Mouse (Mus musculus) stomach, postnatal 0 days (tissue): Measurements from ENCODE around the gene Rhoq. TPM values are rescaled to one million over a fixed set of nuclear protein-coding genes. Genes with fewer than 3 reads are reported as not detected.

Experiments used
- ATAC-seq: fragments of 200-750 bp; cut with Nextera tagmentation; 2 replicates; pipeline ENCODE4 v1.8.0; 2017; ENCODE audit not compliant: low FRiP score, low TSS enrichment
- DNase-seq: peaks from one replicate; pipeline ENCODE4 v3.0.0-alpha.2; 2016; ENCODE audit warnings: low spot score
- H3K27ac ChIP-seq: fragments of 300-500 bp; sonication (generic); replicated peaks from 2 replicates; pipeline ENCODE4 v1.5.1; 2014; ENCODE audit warnings: mild to moderate bottlenecking, control low read depth
- H3K27me3 ChIP-seq: fragments of 300-500 bp; sonication (generic); 2 replicates; pipeline ENCODE4 v1.6.1; 2014; ENCODE audit warnings: low read length; ENCODE audit not compliant: control insufficient read depth, insufficient read depth
- H3K36me3 ChIP-seq: fragments of 300-500 bp; sonication (generic); 2 replicates; pipeline ENCODE4 v1.6.1; 2014; ENCODE audit warnings: low read length, mixed read lengths; ENCODE audit not compliant: control insufficient read depth, insufficient read depth
- H3K4me1 ChIP-seq: fragments of 300-500 bp; sonication (generic); replicated peaks from 2 replicates; pipeline ENCODE4 v1.6.1; 2014; ENCODE audit warnings: antibody characterized with exemption; ENCODE audit not compliant: control insufficient read depth, insufficient read depth
- H3K4me2 ChIP-seq: fragments of 300-500 bp; sonication (generic); replicated peaks from 2 replicates; pipeline ENCODE4 v1.6.1; 2014; ENCODE audit warnings: low read depth, mild to moderate bottlenecking, control low read depth, moderate library complexity
- H3K4me3 ChIP-seq: fragments of 300-500 bp; sonication (generic); 2 replicates; pipeline ENCODE4 v1.5.1; 2014; ENCODE audit warnings: low read depth, low read length, control low read depth
- H3K9ac ChIP-seq: fragments of 300-500 bp; sonication (generic); 2 replicates; pipeline ENCODE4 v1.6.1; 2014; ENCODE audit warnings: mild to moderate bottlenecking, low read length, control low read depth, mixed read lengths
- H3K9me3 ChIP-seq: fragments of 300-500 bp; sonication (generic); 2 replicates; pipeline ENCODE4 v1.6.1; 2016; ENCODE audit warnings: low read length; ENCODE audit not compliant: control insufficient read depth
- CTCF ChIP-seq: IDR thresholded peaks from 2 replicates; pipeline ENCODE4 v1.5.1; 2016; ENCODE audit warnings: antibody characterized with exemption, low read depth, mild to moderate bottlenecking, moderate library complexity
- EP300 ChIP-seq: optimal IDR thresholded peaks from 2 replicates; pipeline ENCODE3; 2016; ENCODE audit warnings: antibody characterized with exemption
- WGBS: fragments of 180-500 bp; shearing (Covaris S2); extraction: QIAGEN DNeasy Blood & Tissue Kit; methylation state at CpG from one replicate; pipeline ENCODE4 v1.1.7; 2014; 5-methylcytosine and 5-hydroxymethylcytosine counted together
- polyA plus RNA-seq: library from polyadenylated mRNA; unstranded; fragments of >200 nt; fragmentation: Nextera tagmentation; extraction: Ambion mirVana; gene quantifications from 2 replicates; pipeline ENCODE4 v1.2.1, GENCODE M21; 2015

Rhoq gene
- polyA plus RNA-seq, 1 experiment from 2014 or later, result 6.2 TPM

DNA sequence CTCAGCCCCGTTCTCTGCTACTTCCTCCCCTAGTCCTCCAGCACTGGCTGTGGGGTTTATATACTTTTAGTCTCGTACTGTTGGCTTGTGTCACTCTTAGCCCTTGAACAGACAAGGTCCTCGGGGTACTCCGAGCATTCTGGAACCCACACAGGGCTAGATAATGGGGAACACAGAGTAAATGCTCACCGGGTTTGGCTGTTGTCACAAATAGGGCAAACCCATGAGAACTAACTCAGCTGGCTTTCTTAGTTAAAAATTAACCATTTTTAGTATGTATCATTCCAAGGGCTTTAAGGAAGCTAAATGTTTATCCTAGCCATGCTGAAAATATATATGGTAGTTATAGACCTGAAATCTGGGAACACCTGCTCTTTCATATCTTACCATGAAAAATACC, 56.8 kb downstream of the Rhoq start:
- Histone ChIP-seq H3K4me2 (no peak overlapping the region), H3K4me3 (no peak overlapping the region), H3K9ac (no peak overlapping the region), H3K36me3 (0 out of 2 replicates have a peak, but pooled peaks cover 2% of the 10 kb centered on the region), H3K9me3 (no peaks in the 10 kb centered on the region), H3K27me3 (no peaks in the 10 kb centered on the region), H3K4me1 (no peaks in the 10 kb centered on the region), H3K27ac (no peak overlapping the region)
- no peak; the same call in 1 of the 2 replicates for ATAC-seq
- DNase-seq, result no peak
- WGBS, result 57% methylated on average over 5 of the region's 5 CpGs
- no peak for TF ChIP-seq EP300
- no peak for TF ChIP-seq CTCF

DNA sequence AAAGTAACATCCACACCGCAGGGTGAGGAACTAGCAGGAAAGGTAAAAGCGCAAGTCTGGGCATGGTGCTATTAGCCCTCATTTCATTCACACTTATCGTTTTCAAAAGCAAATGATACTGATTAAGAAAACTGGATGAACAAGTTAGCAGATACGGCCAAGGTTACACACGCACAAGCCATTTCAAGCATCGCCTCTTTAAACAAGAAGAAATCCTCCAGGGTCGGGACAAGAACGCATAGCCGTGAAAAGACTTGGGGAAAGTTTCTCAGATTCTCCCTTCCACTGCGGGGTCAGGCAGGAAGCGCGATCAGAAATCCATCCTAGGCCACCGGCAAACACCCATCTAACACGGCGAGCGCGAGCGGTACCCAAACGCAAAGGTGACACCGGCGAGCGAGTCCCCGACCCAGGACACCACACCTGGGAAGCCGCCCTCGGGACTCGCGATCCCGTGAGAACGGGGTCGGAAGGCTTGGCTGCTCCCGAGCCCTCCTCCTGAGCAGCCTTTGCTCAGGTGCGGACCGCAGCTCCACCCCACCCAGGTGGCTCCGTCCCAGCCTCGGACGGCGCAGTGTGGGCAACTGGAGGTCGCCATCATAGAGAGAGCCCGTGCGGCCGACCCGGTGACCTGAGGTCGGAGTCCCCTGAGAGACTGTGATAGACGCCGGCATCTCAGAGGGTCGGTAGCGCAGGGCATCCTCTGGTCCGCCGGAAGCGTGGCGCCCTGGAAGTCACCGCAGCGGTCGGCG, 61.8 kb downstream of the Rhoq start:
- Histone ChIP-seq H3K9me3 (no peaks in the 10 kb centered on the region), H3K9ac (peak overlapping the region; percentile 75), H3K4me1 (no peaks in the 10 kb centered on the region), H3K36me3 (no peaks in the 10 kb centered on the region), H3K27ac (peak overlapping the region; percentile 74), H3K27me3 (no peaks in the 10 kb centered on the region), H3K4me3 (peak overlapping the region; percentile 90), H3K4me2 (peak overlapping the region; percentile 96)
- 1% methylated on average over 55 of the region's 55 CpGs for WGBS
- TF ChIP-seq CTCF, result no peak
- no peak for TF ChIP-seq EP300
- peak; percentile 73 for ATAC-seq
- peak; percentile 64 for DNase-seq

DNA sequence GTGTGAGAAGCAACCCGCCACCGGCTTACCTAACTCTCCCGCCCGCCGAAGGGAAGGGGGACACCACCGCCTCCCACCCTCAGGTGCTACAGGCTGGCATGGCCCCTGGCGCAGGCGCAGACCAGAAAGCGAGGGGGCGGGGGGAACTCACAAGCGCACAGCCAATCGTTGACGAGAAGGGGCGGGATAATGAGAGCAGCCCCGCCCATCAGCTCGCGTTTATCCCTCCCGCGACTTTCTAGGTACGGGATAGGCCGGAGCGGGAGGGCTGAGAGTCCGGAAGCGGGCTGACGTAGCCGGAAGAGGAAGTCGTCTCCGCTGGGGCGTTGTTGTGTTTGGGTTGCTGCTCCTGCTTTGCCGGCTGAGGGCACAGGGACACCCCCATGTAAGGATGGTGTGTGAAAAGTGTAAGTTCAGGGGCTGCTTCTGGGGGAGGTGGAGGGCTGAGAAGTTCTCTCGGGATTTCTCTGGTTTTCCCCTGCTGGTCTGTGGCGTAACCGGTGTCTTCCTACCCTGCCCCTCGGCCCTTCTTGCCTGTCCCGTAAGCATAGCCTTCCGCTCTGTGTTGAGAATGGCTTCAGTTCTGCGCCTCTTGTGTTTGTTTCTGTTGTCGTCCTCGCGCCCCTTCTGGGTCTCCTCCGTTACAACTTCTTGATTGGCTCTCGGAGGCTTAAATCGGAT, 62.5 kb downstream of the Rhoq start, which contains the start of the genes Pigf and Cript:
Gene Pigf (minus strand): TSS at position 138 of the 681 bp plus-strand sequence.
Gene Cript (plus strand): TSS at position 282 of the 681 bp plus-strand sequence.
- Histone ChIP-seq H3K4me3 (peak within 1 kb of the TSS; percentile 90), H3K27me3 (no peaks in the 10 kb centered on the region), H3K9me3 (no peaks in the 10 kb centered on the region), H3K27ac (peak within 1 kb of the TSS; percentile 74), H3K4me1 (no peaks in the 10 kb centered on the region), H3K36me3 (no peaks in the 10 kb centered on the region), H3K4me2 (peak within 1 kb of the TSS; percentile 96), H3K9ac (peak within 1 kb of the TSS; percentile 75)
- TF ChIP-seq EP300 (no peak), CTCF (peak; percentile 9)
- WGBS, result under 1% methylated on average over 43 of the region's 43 CpGs
- DNase-seq (peak; percentile 99), ATAC-seq (peak; percentile 100)

DNA sequence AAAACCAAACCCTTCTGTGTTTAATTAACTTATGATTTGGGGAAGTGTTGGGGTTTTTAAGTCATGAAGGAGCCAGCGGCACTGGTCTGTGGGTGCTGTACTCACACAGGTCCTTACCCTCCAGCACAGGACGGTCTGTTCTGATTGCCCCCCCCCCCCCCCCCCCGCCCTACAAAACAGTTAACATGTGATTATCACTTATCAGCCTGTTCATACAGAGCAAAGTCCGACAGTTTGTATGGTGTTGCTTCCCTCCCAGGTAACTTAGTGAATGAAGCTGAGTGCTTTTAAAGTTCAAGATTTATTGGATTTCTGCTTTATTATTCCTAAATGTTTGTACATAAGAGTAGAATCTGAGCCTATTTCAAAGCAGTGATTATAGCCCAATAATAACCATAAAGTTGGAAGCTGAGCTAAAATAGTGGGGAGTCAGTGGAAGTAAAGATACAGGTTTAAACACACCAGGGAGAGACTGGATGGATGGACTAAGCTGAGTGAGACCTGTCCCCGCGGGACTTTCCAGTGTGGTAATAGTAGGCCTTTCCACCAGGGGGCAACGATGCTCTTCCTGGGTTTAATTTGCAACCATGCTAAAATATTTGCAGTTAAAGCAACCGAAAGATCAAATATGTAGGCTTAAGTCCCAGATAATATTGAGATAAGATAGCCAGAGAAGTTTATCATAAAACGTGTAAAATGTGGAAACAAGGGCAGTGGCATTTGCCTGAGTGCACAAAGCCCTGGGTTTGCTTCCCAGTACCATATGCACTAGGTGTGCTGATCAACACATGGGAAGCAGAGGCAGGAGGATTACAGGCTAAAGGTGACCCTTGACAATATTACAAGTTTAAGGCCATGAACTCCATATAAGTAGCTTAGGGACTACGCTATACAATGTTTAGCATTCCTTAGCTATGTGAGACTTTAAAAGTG, 73.5 kb downstream of the Rhoq start:
- peak; percentile 48 for DNase-seq
- Histone ChIP-seq H3K4me3 (no peak overlapping the region), H3K36me3 (0 out of 2 replicates have a peak, but pooled peaks cover 3% of the 10 kb centered on the region), H3K27ac (no peak overlapping the region), H3K27me3 (no peaks in the 10 kb centered on the region), H3K4me1 (no peaks in the 10 kb centered on the region), H3K9me3 (no peaks in the 10 kb centered on the region), H3K4me2 (no peak overlapping the region), H3K9ac (no peak overlapping the region)
- peak; percentile 66; the same call in 1 of the 2 replicates for ATAC-seq
- no peak for TF ChIP-seq EP300
- peak; percentile 87 for TF ChIP-seq CTCF
- WGBS, result 51% methylated on average over 10 of the region's 10 CpGs

DNA sequence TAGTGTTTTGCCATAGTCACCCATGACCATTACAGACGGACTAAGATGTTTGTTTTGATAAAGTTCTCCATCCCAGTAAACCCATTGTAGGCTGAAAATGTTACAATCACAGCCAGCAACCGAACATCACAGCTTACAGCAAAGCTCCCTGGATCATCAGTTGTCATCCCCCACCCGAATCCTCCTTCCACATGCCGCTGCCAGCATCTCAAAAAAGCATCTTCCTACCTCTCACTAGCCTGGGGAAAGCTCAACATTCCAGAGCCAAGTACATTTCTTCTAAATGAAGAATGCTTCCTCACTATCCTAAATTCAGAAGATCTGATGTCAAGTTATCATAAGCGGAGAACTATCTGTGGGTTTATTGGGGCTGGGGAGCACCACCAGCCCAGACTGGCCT, 75.6 kb downstream of the Rhoq start:
- Histone ChIP-seq H3K36me3 (no peaks in the 10 kb centered on the region), H3K4me2 (no peak overlapping the region), H3K27ac (no peak overlapping the region), H3K27me3 (no peaks in the 10 kb centered on the region), H3K9me3 (no peaks in the 10 kb centered on the region), H3K9ac (no peak overlapping the region), H3K4me1 (no peaks in the 10 kb centered on the region), H3K4me3 (no peak overlapping the region)
- DNase-seq, result no peak
- no peak for ATAC-seq
- 82% methylated on average over 5 of the region's 5 CpGs for WGBS
- no peak for TF ChIP-seq CTCF
- TF ChIP-seq EP300, result no peak
